Mouse (Mus musculus): Measurements from ENCODE around the gene Usp17le.
"Not testable (repeated sequence)": the region's sequence is repeated elsewhere in the genome, so short reads cannot be mapped to it uniquely, and the experiment has no call there.

The Usp17le gene

GRCm38 (mm10) chr7:104777370-104777769 lies at the start of gene Usp17le:
TSS of gene Usp17le (minus strand) at chr7:104777470.
- DNase-seq, result not testable (repeated sequence)

GRCm38 (mm10) chr7:104810335-104810734 lies 33.1 kb upstream of the Usp17le start:
- not testable (repeated sequence) for DNase-seq

GRCm38 (mm10) chr7:104790796-104791195 lies 13.5 kb upstream of the Usp17le start:
- DNase-seq, result no peak

Measured in thymus, adult 18-20 months (tissue).